Mouse (Mus musculus): Measurements from ENCODE around the gene Gm12845. TPM values are rescaled to one million over a fixed set of nuclear protein-coding genes. Genes with fewer than 3 reads are reported as not detected.
"Not testable (repeated sequence)": the region's sequence is repeated elsewhere in the genome, so short reads cannot be mapped to it uniquely, and the experiment has no call there.

Gene Gm12845
- polyA plus RNA-seq (2012; rRNA removed), result not detected in 2 replicates

GRCm38 (mm10) chr4:117724112-117724511 lies at the start of gene Gm12845:
Gm12845 (plus strand) TSS chr4:117724412.
- WGBS, result 91% methylated on average over 1 of the region's 1 CpGs
- DNase-seq (ENCODE audit: low read depth, low spot score), result no peak

GRCm38 (mm10) chr4:117676903-117677302 lies 47.3 kb upstream of the Gm12845 start:
- peak; percentile 67 for DNase-seq (ENCODE audit: low read depth, low spot score)
- WGBS, result 13% methylated on average over 3 of the region's 3 CpGs

- DNase-seq (ENCODE audit: low read depth, low spot score), result no peak
- 61% methylated on average over 6 of the region's 6 CpGs for WGBS
These were observed 43.2 kb upstream of the Gm12845 start for GRCm38 (mm10) chr4:117680963-117681362.

- under 1% methylated on average over 33 of the region's 33 CpGs for WGBS
- peak; percentile 45 for DNase-seq (ENCODE audit: low read depth, low spot score)
These were observed 42.2 kb upstream of the Gm12845 start, which contains the start of gene Dmap1 for GRCm38 (mm10) chr4:117681931-117682461. Dmap1 (minus strand) TSS chr4:117682273.

- no peak for DNase-seq (ENCODE audit: low read depth, low spot score)
These were observed 41.7 kb upstream of the Gm12845 start for GRCm38 (mm10) chr4:117682463-117682862.

GRCm38 (mm10) chr4:117683048-117683768 lies 41.0 kb upstream of the Gm12845 start:
- WGBS, result 51% methylated on average over 6 of the region's 6 CpGs
- no peak for DNase-seq (ENCODE audit: low read depth, low spot score)

GRCm38 (mm10) chr4:117686354-117686753 lies 37.9 kb upstream of the Gm12845 start:
- DNase-seq (ENCODE audit: low read depth, low spot score), result no peak
- 77% methylated on average over 4 of the region's 4 CpGs for WGBS

- WGBS, result 3% methylated on average over 7 of the region's 7 CpGs
- DNase-seq (ENCODE audit: low read depth, low spot score), result peak; percentile 19
These were observed 18.9 kb upstream of the Gm12845 start for GRCm38 (mm10) chr4:117705361-117705760.

- DNase-seq (ENCODE audit: low read depth, low spot score), result no peak
- 40% methylated on average over 3 of the region's 3 CpGs for WGBS
These were observed 15.2 kb upstream of the Gm12845 start for GRCm38 (mm10) chr4:117708780-117709550.

GRCm38 (mm10) chr4:117712314-117712713 lies 11.9 kb upstream of the Gm12845 start:
- 88% methylated on average over 3 of the region's 3 CpGs for WGBS
- no peak for DNase-seq (ENCODE audit: low read depth, low spot score)

GRCm38 (mm10) chr4:117713303-117714098 lies 10.7 kb upstream of the Gm12845 start:
- no peak for DNase-seq (ENCODE audit: low read depth, low spot score)
- WGBS, result 80% methylated on average over 6 of the region's 6 CpGs

- DNase-seq (ENCODE audit: low read depth, low spot score), result no peak
- 44% methylated on average over 3 of the region's 3 CpGs for WGBS
These were observed 7.7 kb downstream of the Gm12845 start for GRCm38 (mm10) chr4:117731926-117732325.

- WGBS, result 48% methylated on average over 8 of the region's 8 CpGs
- no peak for DNase-seq (ENCODE audit: low read depth, low spot score)
These were observed 13.3 kb downstream of the Gm12845 start for GRCm38 (mm10) chr4:117737559-117737958.

- 43% methylated on average over 5 of the region's 5 CpGs for WGBS
- DNase-seq (ENCODE audit: low read depth, low spot score), result not testable (repeated sequence)
These were observed 28.3 kb downstream of the Gm12845 start for GRCm38 (mm10) chr4:117752469-117752868.

GRCm38 (mm10) chr4:117760151-117760550 lies 35.9 kb downstream of the Gm12845 start:
- WGBS, result 77% methylated on average over 5 of the region's 5 CpGs
- DNase-seq (ENCODE audit: low read depth, low spot score), result no peak

- WGBS, result 45% methylated on average over 11 of the region's 12 CpGs
- no peak for DNase-seq (ENCODE audit: low read depth, low spot score)
These were observed 41.2 kb downstream of the Gm12845 start, which contains the start of gene Klf17 for GRCm38 (mm10) chr4:117765416-117765815. Klf17 (minus strand) TSS chr4:117765648.

- WGBS, result 17% methylated on average over 5 of the region's 5 CpGs
- DNase-seq (ENCODE audit: low read depth, low spot score), result peak; percentile 74
These were observed 46.7 kb downstream of the Gm12845 start for GRCm38 (mm10) chr4:117770935-117771334.

- no peak for DNase-seq (ENCODE audit: low read depth, low spot score)
- 53% methylated on average over 9 of the region's 9 CpGs for WGBS
These were observed 48.7 kb downstream of the Gm12845 start for GRCm38 (mm10) chr4:117772960-117773359.
